14 mouse cellular contexts compared by ENCODE assay signal in the genomic region with DNA sequence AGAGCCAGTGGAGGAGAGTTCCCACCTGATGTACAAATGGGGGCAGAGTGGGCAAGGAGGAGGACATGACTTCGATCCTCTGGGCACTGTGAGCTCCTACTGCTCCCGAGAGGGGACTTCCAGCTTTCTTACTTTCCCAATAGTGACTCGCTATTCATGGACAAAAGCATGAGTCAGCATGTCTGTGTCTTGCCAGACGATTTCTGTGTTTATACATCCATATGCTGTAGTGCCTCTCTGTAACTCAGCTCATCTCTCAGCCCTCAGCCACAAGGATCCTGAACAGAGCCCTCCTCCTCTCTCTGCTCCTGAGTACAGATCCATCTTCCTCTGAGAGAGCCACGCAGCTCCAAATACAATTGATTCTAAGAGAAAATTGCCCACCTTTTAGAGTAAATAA. TPM values are rescaled to one million over a fixed set of nuclear protein-coding genes. Genes with fewer than 3 reads are reported as not detected.
DNase-seq lines count a peak whose midpoint lies in the region; ATAC-seq and TF ChIP-seq lines count a peak whose summit lies in the region.
"Had no signal": no experiment of that assay in that cellular context is flagged by ENCODE, and none has a peak within 500 bp of the region (broad histone marks: within the 10 kb centered on the region; RNA-seq: fewer than 3 reads in every experiment).

No protein-coding gene starts in this region.

- DNase-seq in layer of hippocampus, adult 11-12 months (ENCODE audit: low spot score): peak; percentile 31
- no peak for DNase-seq in layer of hippocampus, postnatal 14 days (ENCODE audit: low spot score in 2 of 2)
- no peak for DNase-seq in CH12.LX (ENCODE audit: extremely low read depth)
- DNase-seq in spleen, postnatal 10 days (ENCODE audit: low spot score in 2 of 2): no peak
- DNase-seq in kidney, postnatal 36 days: no peak
- no peak for DNase-seq in urinary bladder, adult 18-20 months (ENCODE audit: low spot score in 2 of 2)
- DNase-seq: adrenal gland, adult 2 months; cerebellum, adult 8-10 months; kidney, adult 2 months had no signal

- H3K4me3 ChIP-seq in CH12.LX (replicated peaks in 1 of 3; ENCODE audit: low read depth in 2 of 3, low read length in 2 of 3, poor library complexity in 1 of 3): no peak overlapping the region
- H3K4me3 ChIP-seq in cortical plate, adult 2 months (ENCODE audit: insufficient read depth, low read length): no peak overlapping the region
- H3K4me3 ChIP-seq in midbrain, embryonic 13.5 days (replicated peaks): no peak overlapping the region
- H3K4me3 ChIP-seq: erythroblast, embryonic 14.5 days had no signal

- no peaks in the 10 kb centered on the region for H3K36me3 ChIP-seq in CH12.LX (replicated peaks in 1 of 2; ENCODE audit: control insufficient read depth in 1 of 2, insufficient read depth in 1 of 2, low read length in 1 of 2)
- H3K36me3 ChIP-seq in midbrain, embryonic 13.5 days: no peaks in the 10 kb centered on the region
- H3K36me3 ChIP-seq: G1E had no signal

- no peak overlapping the region for H3K4me2 ChIP-seq in CH12.LX (ENCODE audit: insufficient read depth, low read depth, poor library complexity, severe bottlenecking)
- H3K4me2 ChIP-seq in midbrain, embryonic 13.5 days (replicated peaks): no peak overlapping the region

- no peak for TF ChIP-seq CTCF in CH12.LX (conservative IDR thresholded peaks at IDR 0.05 in 1 of 2, IDR thresholded peaks at IDR 0.05 in 1 of 2; ENCODE audit: low read depth in 2 of 2, low read length in 2 of 2)
- TF ChIP-seq CTCF in cortical plate, adult 2 months (IDR thresholded peaks at IDR 0.05; ENCODE audit: extremely low read depth, insufficient read depth, low read length): no peak

- H3K27me3 ChIP-seq in CH12.LX (replicated peaks): no peaks in the 10 kb centered on the region
- no peaks in the 10 kb centered on the region for H3K27me3 ChIP-seq in midbrain, embryonic 13.5 days

- no peak for TF ChIP-seq POLR2A in CH12.LX (IDR thresholded peaks at IDR 0.05; ENCODE audit: low read depth, low read length)
- TF ChIP-seq POLR2A in cortical plate, adult 2 months (IDR thresholded peaks at IDR 0.05; ENCODE audit: extremely low read depth, insufficient read depth, low read length): peak; percentile 44; the same call in 1 of the 2 replicates

- H3K79me2 ChIP-seq in CH12.LX (replicated peaks; ENCODE audit: control insufficient read depth, extremely low read depth, insufficient read depth, poor library complexity, severe bottlenecking): no peaks in the 10 kb centered on the region

- peak; percentile 24; the same call in 1 of the 2 replicates for ATAC-seq in midbrain, embryonic 13.5 days

- H3K9me3 ChIP-seq in CH12.LX (replicated peaks; ENCODE audit: low read length): no peaks in the 10 kb centered on the region
- H3K9me3 ChIP-seq in midbrain, embryonic 13.5 days: no peaks in the 10 kb centered on the region
- H3K9me3 ChIP-seq: G1E had no signal

- 44% methylated on average over 5 of the region's 5 CpGs for WGBS in midbrain, embryonic 13.5 days

- dilution Hi-C loops in CH12.LX (cut with MboI; ENCODE audit: extremely low pct_ligation_motif_present, extremely low pct_unique_long_range_greater_than_20kb, low sequenced_read_pairs): no loop called here

- no peaks in the 10 kb centered on the region for H3K4me1 ChIP-seq in CH12.LX (ENCODE audit: control insufficient read depth in 1 of 2, insufficient read depth in 2 of 2)
- H3K4me1 ChIP-seq in cortical plate, adult 2 months (ENCODE audit: control insufficient read depth, insufficient read depth, low read length): peaks cover 3% of the 10 kb centered on the region
- peaks cover 42% of the 10 kb centered on the region for H3K4me1 ChIP-seq in midbrain, embryonic 13.5 days (replicated peaks)

- no peak for TF ChIP-seq EP300 in CH12.LX (IDR thresholded peaks at IDR 0.05; ENCODE audit: low read length)

- no peak for TF ChIP-seq RAD21 in CH12.LX (IDR thresholded peaks at IDR 0.05; ENCODE audit: low read depth, low read length)

- no peak overlapping the region for H3K9ac ChIP-seq in CH12.LX (ENCODE audit: insufficient read depth, low read depth)
- no peak overlapping the region for H3K9ac ChIP-seq in midbrain, embryonic 13.5 days (replicated peaks)
- H3K9ac ChIP-seq: liver, embryonic 14.5 days had no signal

- in situ Hi-C loops in CH12.LX (cut with MboI; ENCODE audit: low pct_ligation_motif_present, low pct_unique_long_range_greater_than_20kb, low sequenced_read_pairs): no loop called here

- H3K27ac ChIP-seq in CH12.LX (ENCODE audit: insufficient read depth, low read depth): no peak overlapping the region
- peak overlapping the region; percentile 68; the same call in 1 of the 2 replicates for H3K27ac ChIP-seq in cortical plate, adult 2 months (ENCODE audit: insufficient read depth, low read length)
- H3K27ac ChIP-seq in midbrain, embryonic 13.5 days: peak overlapping the region; percentile 53; the same call in 1 of the 2 replicates
- H3K27ac ChIP-seq: liver, embryonic 14.5 days had no signal

TF ChIP-seq in CH12.LX, 34 proteins besides CTCF, POLR2A, EP300 and RAD21:
- no peak for TF ChIP-seq ELF1 (IDR thresholded peaks at IDR 0.05; ENCODE audit: low read depth, low read length)
- TF ChIP-seq MAFK (IDR thresholded peaks at IDR 0.05; ENCODE audit: insufficient replicate concordance, low read length): 0 out of 2 replicates have a peak, but pooled peaks have one; percentile 13

RNA-seq across cellular contexts. Expression of a gene that starts 20.3 kb away (rescaled TPM):
- 100 to 1,000 TPM; 489 to 533 TPM for total RNA-seq in layer of hippocampus, postnatal 14 days (2021)
- total RNA-seq in CH12.LX (2012; rRNA removed) (49.7 and 51.0 TPM in 2 replicates), CH12.LX (2014; rRNA removed) (143 and 152 TPM in 2 replicates)
- polyA plus RNA-seq in CH12.LX (2012; ENCODE audit: insufficient read length, low read depth): 77.0 and 103 TPM in 2 replicates
- 180 and 181 TPM in 2 replicates for polyA plus RNA-seq in cortical plate, adult 2 months (2012; rRNA removed)
- polyA plus RNA-seq in midbrain, embryonic 13.5 days (2015; fragmentation: Nextera tagmentation; extraction: Ambion mirVana): 182 and 198 TPM in 2 replicates
